Comparison of ENCODE assay signal across 20 mouse cellular contexts in the genomic region with DNA sequence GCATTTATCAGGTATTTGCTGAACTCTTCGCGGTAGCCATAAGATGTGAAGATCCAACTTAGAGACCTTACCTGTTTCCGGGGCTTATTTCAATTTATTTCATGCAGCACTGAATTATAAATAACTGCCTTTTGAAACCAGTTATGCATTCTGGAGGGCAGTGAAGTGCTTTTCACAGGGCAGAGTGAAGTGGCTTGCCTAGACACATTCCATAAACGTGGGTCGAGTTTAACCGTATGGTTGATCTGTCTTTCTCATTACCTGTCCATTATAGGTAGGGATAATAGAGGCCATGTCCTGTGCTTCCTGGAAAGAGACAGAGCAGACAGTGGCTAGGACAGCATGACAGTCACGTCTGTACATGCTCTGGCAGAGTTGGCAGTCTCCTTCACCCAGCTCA. TPM values are rescaled to one million over a fixed set of nuclear protein-coding genes. Genes with fewer than 3 reads are reported as not detected.
DNase-seq lines count a peak whose midpoint lies in the region; ATAC-seq and TF ChIP-seq lines count a peak whose summit lies in the region.
"Had no signal": no experiment of that assay in that cellular context is flagged by ENCODE, and none has a peak within 500 bp of the region (broad histone marks: within the 10 kb centered on the region; RNA-seq: fewer than 3 reads in every experiment).

No protein-coding gene starts in this region.

- no peak for ATAC-seq in intestine, embryonic 16.5 days
- no peak for ATAC-seq in intestine, embryonic 15.5 days
- peak; percentile 62 for ATAC-seq in lung, embryonic 15.5 days (ENCODE audit: borderline replicate concordance, extremely low read depth, low FRiP score, low TSS enrichment)
- ATAC-seq in stomach, embryonic 15.5 days (ENCODE audit: insufficient read depth, low FRiP score, low read depth): no peak
- no peak for ATAC-seq in stomach, postnatal 0 days (ENCODE audit: low FRiP score, low TSS enrichment)
- no peak for ATAC-seq in stomach, embryonic 16.5 days (ENCODE audit: insufficient read depth, low FRiP score)
- no peak for ATAC-seq in hindbrain, embryonic 13.5 days (ENCODE audit: low FRiP score)
- ATAC-seq: forebrain, embryonic 15.5 days had no signal

- no peak for TF ChIP-seq EP300 in stomach, postnatal 0 days (optimal IDR thresholded peaks at IDR 0.05)

- H3K4me3 ChIP-seq in intestine, embryonic 16.5 days (ENCODE audit: low read length): no peak overlapping the region
- H3K4me3 ChIP-seq in intestine, embryonic 15.5 days (replicated peaks): no peak overlapping the region
- no peak overlapping the region for H3K4me3 ChIP-seq in lung, embryonic 15.5 days
- no peak overlapping the region for H3K4me3 ChIP-seq in stomach, embryonic 15.5 days (replicated peaks)
- no peak overlapping the region for H3K4me3 ChIP-seq in stomach, postnatal 0 days (ENCODE audit: low read depth, low read length)
- H3K4me3 ChIP-seq in stomach, embryonic 16.5 days (replicated peaks; ENCODE audit: low read length): no peak overlapping the region
- H3K4me3 ChIP-seq in hindbrain, embryonic 13.5 days: no peak overlapping the region
- H3K4me3 ChIP-seq: embryonic facial prominence, embryonic 10.5 days; forebrain, embryonic 15.5 days; heart, adult 2 months; heart, embryonic 12.5 days; hindbrain, embryonic 12.5 days had no signal

- peaks cover 32% of the 10 kb centered on the region for H3K4me1 ChIP-seq in intestine, embryonic 16.5 days (ENCODE audit: control insufficient read depth, insufficient read depth, low read length)
- 0 out of 2 replicates have a peak, but pooled peaks cover 11% of the 10 kb centered on the region for H3K4me1 ChIP-seq in intestine, embryonic 15.5 days (replicated peaks)
- peaks cover 25% of the 10 kb centered on the region; the same call in 1 of the 2 replicates for H3K4me1 ChIP-seq in lung, embryonic 15.5 days
- no peaks in the 10 kb centered on the region for H3K4me1 ChIP-seq in stomach, embryonic 15.5 days
- no peaks in the 10 kb centered on the region for H3K4me1 ChIP-seq in stomach, postnatal 0 days (replicated peaks; ENCODE audit: control insufficient read depth, insufficient read depth)
- peaks cover 13% of the 10 kb centered on the region for H3K4me1 ChIP-seq in stomach, embryonic 16.5 days (ENCODE audit: control insufficient read depth, insufficient read depth, low read length)
- no peaks in the 10 kb centered on the region; the same call in 1 of the 2 replicates for H3K4me1 ChIP-seq in hindbrain, embryonic 13.5 days (replicated peaks)
- H3K4me1 ChIP-seq: embryonic facial prominence, embryonic 10.5 days; forebrain, embryonic 15.5 days; heart, embryonic 12.5 days; hindbrain, embryonic 12.5 days had no signal

- H3K36me3 ChIP-seq in intestine, embryonic 16.5 days (ENCODE audit: control insufficient read depth, insufficient read depth, low read length): no peaks in the 10 kb centered on the region
- H3K36me3 ChIP-seq in intestine, embryonic 15.5 days: no peaks in the 10 kb centered on the region
- no peaks in the 10 kb centered on the region for H3K36me3 ChIP-seq in lung, embryonic 15.5 days
- H3K36me3 ChIP-seq in stomach, embryonic 15.5 days: no peaks in the 10 kb centered on the region
- H3K36me3 ChIP-seq in stomach, postnatal 0 days (ENCODE audit: control insufficient read depth, insufficient read depth, low read length): no peaks in the 10 kb centered on the region
- peaks cover 5% of the 10 kb centered on the region; the same call in 1 of the 2 replicates for H3K36me3 ChIP-seq in stomach, embryonic 16.5 days (ENCODE audit: control insufficient read depth, insufficient read depth, low read length)
- H3K36me3 ChIP-seq in hindbrain, embryonic 13.5 days: peaks cover 2% of the 10 kb centered on the region; the same call in 1 of the 2 replicates
- H3K36me3 ChIP-seq: forebrain, embryonic 15.5 days; hindbrain, embryonic 12.5 days had no signal

- DNase-seq in lung, postnatal 25 days (ENCODE audit: low spot score): no peak
- DNase-seq in stomach, postnatal 0 days (ENCODE audit: low spot score): no peak
- DNase-seq: adrenal gland, adult 8-10 months; adrenal gland, postnatal 36 days; cerebellum, adult 2 months; cerebellum, postnatal 10 days; gastrocnemius, postnatal 10 days; heart, adult 2 months; heart, postnatal 10 days; heart, postnatal 4 days had no signal

- H3K9me3 ChIP-seq in intestine, embryonic 16.5 days (ENCODE audit: control insufficient read depth, low read length): no peaks in the 10 kb centered on the region
- H3K9me3 ChIP-seq in intestine, embryonic 15.5 days: no peaks in the 10 kb centered on the region
- no peaks in the 10 kb centered on the region for H3K9me3 ChIP-seq in lung, embryonic 15.5 days
- H3K9me3 ChIP-seq in stomach, embryonic 15.5 days: no peaks in the 10 kb centered on the region
- H3K9me3 ChIP-seq in stomach, postnatal 0 days (ENCODE audit: control insufficient read depth, low read length): no peaks in the 10 kb centered on the region
- H3K9me3 ChIP-seq in stomach, embryonic 16.5 days (replicated peaks; ENCODE audit: control insufficient read depth, low read length): no peaks in the 10 kb centered on the region
- no peaks in the 10 kb centered on the region for H3K9me3 ChIP-seq in hindbrain, embryonic 13.5 days
- H3K9me3 ChIP-seq: embryonic facial prominence, embryonic 10.5 days; forebrain, embryonic 15.5 days; heart, embryonic 12.5 days; hindbrain, embryonic 12.5 days had no signal

- H3K27me3 ChIP-seq in intestine, embryonic 16.5 days (replicated peaks; ENCODE audit: control insufficient read depth, insufficient read depth, low read length): no peaks in the 10 kb centered on the region
- no peaks in the 10 kb centered on the region for H3K27me3 ChIP-seq in intestine, embryonic 15.5 days (replicated peaks)
- H3K27me3 ChIP-seq in lung, embryonic 15.5 days: no peaks in the 10 kb centered on the region
- H3K27me3 ChIP-seq in stomach, embryonic 15.5 days (replicated peaks): no peaks in the 10 kb centered on the region
- no peaks in the 10 kb centered on the region for H3K27me3 ChIP-seq in stomach, postnatal 0 days (ENCODE audit: control insufficient read depth, insufficient read depth, low read length)
- H3K27me3 ChIP-seq in stomach, embryonic 16.5 days (ENCODE audit: control insufficient read depth, insufficient read depth, low read length): no peaks in the 10 kb centered on the region
- H3K27me3 ChIP-seq in hindbrain, embryonic 13.5 days: no peaks in the 10 kb centered on the region
- H3K27me3 ChIP-seq: forebrain, embryonic 15.5 days; heart, embryonic 12.5 days; hindbrain, embryonic 12.5 days had no signal

- H3K9ac ChIP-seq in intestine, embryonic 16.5 days (ENCODE audit: low read depth, low read length): no peak overlapping the region
- no peak overlapping the region for H3K9ac ChIP-seq in intestine, embryonic 15.5 days
- H3K9ac ChIP-seq in lung, embryonic 15.5 days: no peak overlapping the region
- H3K9ac ChIP-seq in stomach, embryonic 15.5 days: no peak overlapping the region
- H3K9ac ChIP-seq in stomach, postnatal 0 days (ENCODE audit: low read length): no peak overlapping the region
- H3K9ac ChIP-seq in stomach, embryonic 16.5 days (ENCODE audit: low read length): no peak overlapping the region
- H3K9ac ChIP-seq in hindbrain, embryonic 13.5 days: no peak overlapping the region
- H3K9ac ChIP-seq: forebrain, embryonic 15.5 days; heart, embryonic 12.5 days; hindbrain, embryonic 12.5 days had no signal

- H3K27ac ChIP-seq in intestine, embryonic 16.5 days (ENCODE audit: low read length): peak overlapping the region; percentile 42
- no peak overlapping the region for H3K27ac ChIP-seq in intestine, embryonic 15.5 days
- peak overlapping the region; percentile 80 for H3K27ac ChIP-seq in lung, embryonic 15.5 days
- peak overlapping the region; percentile 54; the same call in 1 of the 2 replicates for H3K27ac ChIP-seq in stomach, embryonic 15.5 days
- no peak overlapping the region for H3K27ac ChIP-seq in stomach, postnatal 0 days (replicated peaks)
- H3K27ac ChIP-seq in stomach, embryonic 16.5 days (ENCODE audit: low read length): peak overlapping the region; percentile 55; the same call in 1 of the 2 replicates
- H3K27ac ChIP-seq in hindbrain, embryonic 13.5 days: no peak overlapping the region
- H3K27ac ChIP-seq: embryonic facial prominence, embryonic 10.5 days; forebrain, embryonic 15.5 days; heart, adult 2 months; hindbrain, embryonic 12.5 days had no signal

- TF ChIP-seq CTCF in stomach, postnatal 0 days (IDR thresholded peaks at IDR 0.05; ENCODE audit: low read depth): no peak

- no peak overlapping the region for H3K4me2 ChIP-seq in intestine, embryonic 16.5 days (ENCODE audit: low read depth, low read length)
- H3K4me2 ChIP-seq in intestine, embryonic 15.5 days (replicated peaks): no peak overlapping the region
- no peak overlapping the region for H3K4me2 ChIP-seq in lung, embryonic 15.5 days
- H3K4me2 ChIP-seq in stomach, embryonic 15.5 days: no peak overlapping the region
- H3K4me2 ChIP-seq in stomach, postnatal 0 days (replicated peaks; ENCODE audit: low read depth): no peak overlapping the region
- H3K4me2 ChIP-seq in stomach, embryonic 16.5 days (ENCODE audit: low read depth, low read length): no peak overlapping the region
- H3K4me2 ChIP-seq in hindbrain, embryonic 13.5 days: no peak overlapping the region
- H3K4me2 ChIP-seq: forebrain, embryonic 15.5 days; heart, embryonic 12.5 days; hindbrain, embryonic 12.5 days had no signal

- WGBS in intestine, embryonic 16.5 days: 91% methylated on average over 7 of the region's 7 CpGs
- WGBS in intestine, embryonic 15.5 days: 89% methylated on average over 7 of the region's 7 CpGs
- 71% methylated on average over 7 of the region's 7 CpGs for WGBS in lung, embryonic 15.5 days
- WGBS in stomach, embryonic 15.5 days: 88% methylated on average over 7 of the region's 7 CpGs
- 79% methylated on average over 7 of the region's 7 CpGs for WGBS in stomach, postnatal 0 days
- WGBS in stomach, embryonic 16.5 days: 86% methylated on average over 7 of the region's 7 CpGs
- WGBS in hindbrain, embryonic 13.5 days: 97% methylated on average over 7 of the region's 7 CpGs

RNA-seq across cellular contexts. Expression of gene Irf2, which starts 20.0 kb away (rescaled TPM):
- 23.4 and 29.0 TPM in 2 replicates for polyA plus RNA-seq in intestine, embryonic 16.5 days (2015; fragmentation: Nextera tagmentation; extraction: Ambion mirVana)
- polyA plus RNA-seq in intestine, embryonic 15.5 days (2015; fragmentation: Nextera tagmentation; extraction: Ambion mirVana): 26.6 and 34.7 TPM in 2 replicates
- polyA plus RNA-seq in lung, embryonic 15.5 days (2015; fragmentation: Nextera tagmentation; extraction: Ambion mirVana): 30.2 and 33.7 TPM in 2 replicates
- polyA plus RNA-seq in stomach, embryonic 15.5 days (2015; fragmentation: Nextera tagmentation; extraction: Ambion mirVana): 31.5 and 34.5 TPM in 2 replicates
- polyA plus RNA-seq in stomach, postnatal 0 days (2015; fragmentation: Nextera tagmentation; extraction: Ambion mirVana): 23.3 and 27.0 TPM in 2 replicates
- 18.1 and 27.5 TPM in 2 replicates for polyA plus RNA-seq in stomach, embryonic 16.5 days (2015; fragmentation: Nextera tagmentation; extraction: Ambion mirVana)
- 9.3 and 11.6 TPM in 2 replicates for polyA plus RNA-seq in hindbrain, embryonic 13.5 days (2015; fragmentation: Nextera tagmentation; extraction: Ambion mirVana)

Comparison
In these comparisons a context has a peak if more than half of its experiments do, and no peak if none do; other contexts are left out.
1. H3K27ac ChIP-seq: peak in intestine, embryonic 16.5 days (single experiment), lung, embryonic 15.5 days (single experiment), stomach, embryonic 15.5 days (single experiment) and stomach, embryonic 16.5 days (single experiment); none in intestine, embryonic 15.5 days (single experiment), stomach, postnatal 0 days (single experiment) and hindbrain, embryonic 13.5 days (single experiment).